In genomic region chr4:139582903-139583302, GRCm38 (mm10) we compare ENCODE assay signal across 16 mouse cellular contexts. TPM values are rescaled to one million over a fixed set of nuclear protein-coding genes. Genes with fewer than 3 reads are reported as not detected.
DNase-seq lines count a peak whose midpoint lies in the region; ATAC-seq lines count a peak whose summit lies in the region.
"Had no signal": no experiment of that assay in that cellular context is flagged by ENCODE, and none has a peak within 500 bp of the region (broad histone marks: within the 10 kb centered on the region; RNA-seq: fewer than 3 reads in every experiment).

No protein-coding gene starts in this region.

- H3K4me1 ChIP-seq in hindbrain, embryonic 10.5 days (replicated peaks) = peaks cover 95% of the 10 kb centered on the region
- peaks cover 19% of the 10 kb centered on the region for H3K4me1 ChIP-seq in hindbrain, embryonic 11.5 days (replicated peaks; ENCODE audit: control insufficient read depth, insufficient read depth, low read length)
- peaks cover 99% of the 10 kb centered on the region for H3K4me1 ChIP-seq in lung, embryonic 15.5 days
- peaks cover 89% of the 10 kb centered on the region for H3K4me1 ChIP-seq in limb, embryonic 10.5 days

- no peaks in the 10 kb centered on the region for H3K36me3 ChIP-seq in hindbrain, embryonic 10.5 days
- no peaks in the 10 kb centered on the region for H3K36me3 ChIP-seq in hindbrain, embryonic 11.5 days (ENCODE audit: control insufficient read depth, insufficient read depth, low read length)
- no peaks in the 10 kb centered on the region for H3K36me3 ChIP-seq in lung, embryonic 15.5 days
- no peaks in the 10 kb centered on the region for H3K36me3 ChIP-seq in limb, embryonic 10.5 days
- H3K36me3 ChIP-seq: liver, embryonic 12.5 days; neural tube, embryonic 12.5 days had no signal

- peak overlapping the region; percentile 92 for H3K27ac ChIP-seq in hindbrain, embryonic 10.5 days
- H3K27ac ChIP-seq in hindbrain, embryonic 11.5 days (ENCODE audit: low read depth, low read length) = no peak overlapping the region
- H3K27ac ChIP-seq in lung, embryonic 15.5 days = peak overlapping the region; percentile 95
- H3K27ac ChIP-seq in limb, embryonic 10.5 days = peak overlapping the region; percentile 96
- H3K27ac ChIP-seq: liver, embryonic 12.5 days; neural tube, embryonic 12.5 days had no signal

- peak; percentile 18 for DNase-seq in cerebellum, adult 8-10 months
- DNase-seq in cerebellum, adult 11-12 months = no peak
- no peak for DNase-seq in hindbrain, embryonic 10.5 days (ENCODE audit: low spot score)
- no peak for DNase-seq in hindbrain, embryonic 11.5 days (ENCODE audit: low spot score)
- no peak for DNase-seq in lung, adult 18-20 months
- DNase-seq in limb, embryonic 10.5 days (ENCODE audit: low spot score) = no peak
- no peak for DNase-seq in embryo, embryonic 9.5 days (ENCODE audit: extremely low spot score)
- DNase-seq: thymus, postnatal 36 days had no signal

- H3K9ac ChIP-seq in hindbrain, embryonic 11.5 days (ENCODE audit: low read depth, low read length) = no peak overlapping the region
- H3K9ac ChIP-seq in lung, embryonic 15.5 days = no peak overlapping the region
- H3K9ac ChIP-seq: liver, embryonic 12.5 days; neural tube, embryonic 12.5 days had no signal

- no peak for ATAC-seq in hindbrain, embryonic 11.5 days (ENCODE audit: low FRiP score)
- no peak for ATAC-seq in lung, embryonic 15.5 days (ENCODE audit: borderline replicate concordance, extremely low read depth, low FRiP score, low TSS enrichment)
- ATAC-seq: activated CD4-positive, CD25-positive, alpha-beta regulatory T cell, adult 4 months; liver, embryonic 12.5 days had no signal

- no peaks in the 10 kb centered on the region for H3K9me3 ChIP-seq in hindbrain, embryonic 10.5 days
- no peaks in the 10 kb centered on the region for H3K9me3 ChIP-seq in hindbrain, embryonic 11.5 days (ENCODE audit: control insufficient read depth, low read length)
- no peaks in the 10 kb centered on the region for H3K9me3 ChIP-seq in lung, embryonic 15.5 days
- no peaks in the 10 kb centered on the region for H3K9me3 ChIP-seq in limb, embryonic 10.5 days (replicated peaks)
- H3K9me3 ChIP-seq: liver, embryonic 12.5 days; neural tube, embryonic 12.5 days had no signal

- H3K4me3 ChIP-seq in hindbrain, embryonic 10.5 days = no peak overlapping the region
- H3K4me3 ChIP-seq in hindbrain, embryonic 11.5 days (ENCODE audit: low read depth, low read length) = no peak overlapping the region
- no peak overlapping the region for H3K4me3 ChIP-seq in lung, embryonic 15.5 days
- no peak overlapping the region for H3K4me3 ChIP-seq in limb, embryonic 10.5 days
- H3K4me3 ChIP-seq: liver, embryonic 12.5 days; neural tube, embryonic 12.5 days had no signal

- no peak overlapping the region for H3K4me2 ChIP-seq in hindbrain, embryonic 11.5 days (replicated peaks; ENCODE audit: low read depth, low read length)
- H3K4me2 ChIP-seq in lung, embryonic 15.5 days = no peak overlapping the region

- H3K27me3 ChIP-seq in hindbrain, embryonic 10.5 days (ENCODE audit: insufficient read depth, poor library complexity, severe bottlenecking) = 0 out of 2 replicates have a peak, but pooled peaks cover 2% of the 10 kb centered on the region
- H3K27me3 ChIP-seq in hindbrain, embryonic 11.5 days (ENCODE audit: control insufficient read depth, insufficient read depth, low read length) = no peaks in the 10 kb centered on the region
- no peaks in the 10 kb centered on the region for H3K27me3 ChIP-seq in lung, embryonic 15.5 days
- no peaks in the 10 kb centered on the region for H3K27me3 ChIP-seq in limb, embryonic 10.5 days (ENCODE audit: low read depth, poor library complexity, severe bottlenecking)
- H3K27me3 ChIP-seq: neural tube, embryonic 12.5 days had no signal

- WGBS in hindbrain, embryonic 10.5 days = 43% methylated on average over 3 of the region's 3 CpGs
- WGBS in hindbrain, embryonic 11.5 days = 54% methylated on average over 3 of the region's 3 CpGs
- 56% methylated on average over 3 of the region's 3 CpGs for WGBS in lung, embryonic 15.5 days
- WGBS in limb, embryonic 10.5 days = 63% methylated on average over 3 of the region's 3 CpGs

RNA-seq across cellular contexts. Expression of gene Gm21969, which starts 20.1 kb away (rescaled TPM):
- not detected in 2 replicates for polyA plus RNA-seq in hindbrain, embryonic 10.5 days (2016; fragmentation: Nextera tagmentation; extraction: Ambion mirVana)
- polyA plus RNA-seq in hindbrain, embryonic 11.5 days (2014; fragmentation: Nextera tagmentation; extraction: Ambion mirVana) = not detected in 2 replicates
- not detected in 2 replicates for polyA plus RNA-seq in lung, embryonic 15.5 days (2015; fragmentation: Nextera tagmentation; extraction: Ambion mirVana)
- polyA plus RNA-seq in limb, embryonic 10.5 days (2016; fragmentation: Nextera tagmentation; extraction: Ambion mirVana) = not detected in 2 replicates
- polyA plus RNA-seq: activated CD4-positive, CD25-positive, alpha-beta regulatory T cell, adult 4 months; brain, embryonic 14.5 days; cortical plate, adult 2 months; heart, embryonic 16.5 days; kidney, embryonic 16.5 days; liver, embryonic 12.5 days; neural tube, embryonic 12.5 days had no signal

RNA-seq across cellular contexts. Expression of gene Aldh4a1, which starts 39.8 kb away (rescaled TPM):
- polyA plus RNA-seq in hindbrain, embryonic 10.5 days (2016; fragmentation: Nextera tagmentation; extraction: Ambion mirVana) = 22.5 and 26.3 TPM in 2 replicates
- 7.8 and 8.8 TPM in 2 replicates for polyA plus RNA-seq in hindbrain, embryonic 11.5 days (2014; fragmentation: Nextera tagmentation; extraction: Ambion mirVana)
- polyA plus RNA-seq in lung, embryonic 15.5 days (2015; fragmentation: Nextera tagmentation; extraction: Ambion mirVana) = 25.3 and 27.4 TPM in 2 replicates
- 25.5 and 26.0 TPM in 2 replicates for polyA plus RNA-seq in limb, embryonic 10.5 days (2016; fragmentation: Nextera tagmentation; extraction: Ambion mirVana)

RNA-seq across cellular contexts. Expression of gene Iffo2, which starts 52.6 kb away (rescaled TPM):
- polyA plus RNA-seq in hindbrain, embryonic 10.5 days (2016; fragmentation: Nextera tagmentation; extraction: Ambion mirVana) = 3.6 and 4.6 TPM in 2 replicates
- 3.3 and 4.8 TPM in 2 replicates for polyA plus RNA-seq in hindbrain, embryonic 11.5 days (2014; fragmentation: Nextera tagmentation; extraction: Ambion mirVana)
- 3.6 and 4.1 TPM in 2 replicates for polyA plus RNA-seq in lung, embryonic 15.5 days (2015; fragmentation: Nextera tagmentation; extraction: Ambion mirVana)
- polyA plus RNA-seq in limb, embryonic 10.5 days (2016; fragmentation: Nextera tagmentation; extraction: Ambion mirVana) = 2.8 and 4.1 TPM in 2 replicates
